Mouse (Mus musculus): ENCODE results near the gene Pmvk. TPM values are rescaled to one million over a fixed set of nuclear protein-coding genes. Genes with fewer than 3 reads are reported as not detected.

Gene Pmvk
- total RNA-seq, 2 experiments from 2014 or later: 37.8 to 38.3 TPM

Other genes with a start within 250 kb of the Pmvk start
- 10 to 100 TPM; 16.0 to 19.4 TPM for gene Thbs3, start 239.4 kb upstream of the Pmvk start, total RNA-seq (2021)
- gene Mtx1, start 227.5 kb upstream of the Pmvk start, total RNA-seq (2021): 10 to 100 TPM; 83.2 to 97.1 TPM
- under 1 TPM; 0.45 to 0.63 TPM for gene Muc1, start 225.5 kb upstream of the Pmvk start, total RNA-seq (2021)
- gene Krtcap2, start 208.6 kb upstream of the Pmvk start, total RNA-seq (2021): 10 to 100 TPM; 66.0 to 67.7 TPM
- gene Trim46, start 208.2 kb upstream of the Pmvk start, total RNA-seq (2021): 10 to 100 TPM; 76.1 to 77.1 TPM
- gene Dpm3, start 195.2 kb upstream of the Pmvk start, total RNA-seq (2021): 10 to 100 TPM; 56.5 to 56.6 TPM
- 10 to 100 TPM; 35.2 to 35.8 TPM for gene Slc50a1, start 184.0 kb upstream of the Pmvk start, total RNA-seq (2021)
- gene Efna1, start 173.4 kb upstream of the Pmvk start, total RNA-seq (2021): 1 to 10 TPM; 5.9 to 8.3 TPM
- gene Efna3, start 131.6 kb upstream of the Pmvk start, total RNA-seq (2021): 10 to 100 TPM; 58.3 to 60.8 TPM
- gene Efna4, start 116.5 kb upstream of the Pmvk start, total RNA-seq (2021): under 1 TPM in 1 of 2 experiments, not detected in 1; 0.28 TPM
- gene Adam15, start 104.5 kb upstream of the Pmvk start, total RNA-seq (2021): 100 to 1,000 TPM in 1 of 2 experiments, 10 to 100 TPM in 1; 99.8 to 102 TPM
- under 1 TPM; 0.19 to 0.42 TPM for gene Dcst2, start 92.6 kb upstream of the Pmvk start, total RNA-seq (2021)
- gene Dcst1, start 89.3 kb upstream of the Pmvk start, total RNA-seq (2021): not detected
- 10 to 100 TPM; 13.6 to 15.5 TPM for gene Zbtb7b, start 59.8 kb upstream of the Pmvk start, total RNA-seq (2021)
- gene Lenep, start 51.7 kb upstream of the Pmvk start, total RNA-seq (2021): 1 to 10 TPM; 3.8 to 6.4 TPM
- 10 to 100 TPM; 31.6 to 36.0 TPM for gene Flad1, start 42.7 kb upstream of the Pmvk start, total RNA-seq (2021)
- gene Cks1b, start 36.2 kb upstream of the Pmvk start, total RNA-seq (2021): 1 to 10 TPM; 2.2 to 2.7 TPM
- 10 to 100 TPM; 15.0 to 15.6 TPM for gene Shc1, start 36.1 kb upstream of the Pmvk start, total RNA-seq (2021)
- 10 to 100 TPM; 57.2 to 66.1 TPM for gene Pygo2, start 24.3 kb upstream of the Pmvk start, total RNA-seq (2021)
- gene Pbxip1, start 17.8 kb upstream of the Pmvk start, total RNA-seq (2021): 10 to 100 TPM; 33.9 to 34.4 TPM
- gene Kcnn3, start 65.6 kb downstream of the Pmvk start, total RNA-seq (2021): 10 to 100 TPM; 20.4 to 26.9 TPM